Mouse (Mus musculus): Measurements from ENCODE around the gene Exoc2. TPM values are rescaled to one million over a fixed set of nuclear protein-coding genes. Genes with fewer than 3 reads are reported as not detected.

The Exoc2 gene
- polyA plus RNA-seq, 1 experiment, result 10.4 TPM

DNA sequence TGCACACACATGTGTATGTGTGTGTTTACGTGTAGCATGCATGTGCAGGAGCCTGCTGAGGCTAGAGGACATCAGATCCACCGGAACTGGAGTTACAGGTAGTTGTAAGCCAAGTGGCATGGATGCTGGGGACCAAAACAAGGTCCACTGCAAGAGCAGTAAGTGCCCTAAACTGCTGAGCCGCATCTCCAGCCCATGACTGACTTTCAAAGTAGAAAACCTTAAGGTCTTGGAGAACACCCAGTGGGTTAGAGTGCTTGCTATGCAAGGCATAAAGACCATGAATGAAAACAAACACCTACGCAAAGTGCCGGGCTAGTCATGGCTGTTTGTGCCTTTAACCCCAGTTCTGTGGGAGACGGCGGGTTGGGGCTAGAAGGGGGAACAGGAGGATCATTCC is 147.4 kb downstream of the Exoc2 start:
- Histone ChIP-seq H3K4me3 (replicated peaks; ENCODE audit: control insufficient read depth, low read depth, low read length) (no peak overlapping the region), H3K27ac (ENCODE audit: control insufficient read depth, insufficient read depth, low read depth, low read length, poor library complexity) (no peak overlapping the region), H3K4me1 (ENCODE audit: control insufficient read depth, insufficient read depth, low read length) (no peaks in the 10 kb centered on the region; the same call in none of the 2 replicates)
- TF ChIP-seq CTCF (IDR thresholded peaks at IDR 0.05; ENCODE audit: control insufficient read depth, insufficient read depth, low read length) (no peak), POLR2A (IDR thresholded peaks at IDR 0.05; ENCODE audit: borderline replicate concordance, control insufficient read depth, low read depth, low read length) (no peak)
- 91% methylated on average over 7 of the region's 7 CpGs for WGBS

DNA sequence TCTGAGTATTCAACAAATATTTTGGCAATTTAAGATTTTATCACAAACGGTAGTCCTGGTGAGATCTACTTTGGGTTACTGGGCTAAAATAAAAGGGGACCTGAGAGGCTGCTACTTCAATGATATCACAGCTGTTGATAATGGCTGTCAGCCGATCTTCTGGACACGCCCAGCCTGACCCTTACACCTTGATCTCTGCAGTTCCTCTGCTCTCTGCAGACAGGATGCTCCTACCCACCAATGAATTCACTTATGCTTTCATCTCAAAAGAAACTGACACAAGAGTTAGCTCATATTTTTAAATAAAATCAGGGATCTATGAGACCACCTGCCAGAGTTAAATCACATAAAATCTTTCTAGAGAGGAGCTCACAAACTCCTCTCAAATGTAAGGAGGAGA is 149.0 kb downstream of the Exoc2 start:
- no peaks in the 10 kb centered on the region; the same call in none of the 2 replicates for H3K4me1 ChIP-seq (ENCODE audit: control insufficient read depth, insufficient read depth, low read length)
- no peak overlapping the region for H3K4me3 ChIP-seq (replicated peaks; ENCODE audit: control insufficient read depth, low read depth, low read length)
- WGBS, result 80% methylated on average over 3 of the region's 3 CpGs
- TF ChIP-seq CTCF (IDR thresholded peaks at IDR 0.05; ENCODE audit: control insufficient read depth, insufficient read depth, low read length), result no peak
- TF ChIP-seq POLR2A (IDR thresholded peaks at IDR 0.05; ENCODE audit: borderline replicate concordance, control insufficient read depth, low read depth, low read length), result no peak
- H3K27ac ChIP-seq (ENCODE audit: control insufficient read depth, insufficient read depth, low read depth, low read length, poor library complexity), result no peak overlapping the region

DNA sequence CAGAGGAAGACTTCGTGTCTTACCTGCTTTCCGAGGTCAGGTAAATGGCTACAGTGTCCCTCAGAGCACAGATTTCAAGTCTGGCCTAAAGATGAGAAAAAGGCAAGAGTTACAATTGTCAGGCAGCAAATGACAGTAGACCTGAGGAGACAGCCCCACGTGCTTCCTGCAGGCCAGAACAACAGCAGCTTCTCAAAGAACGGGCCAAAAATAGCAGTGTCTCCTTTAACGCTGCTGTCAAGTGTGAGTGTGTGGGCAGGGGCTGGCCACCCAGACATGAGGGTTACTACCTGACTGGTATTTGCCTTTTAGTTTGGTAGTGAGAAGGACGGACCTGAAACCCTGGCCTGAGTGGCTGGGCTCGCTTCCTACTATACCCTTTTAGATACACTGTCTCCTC is 153.3 kb downstream of the Exoc2 start:
- Histone ChIP-seq H3K4me1 (ENCODE audit: control insufficient read depth, insufficient read depth, low read length) (no peaks in the 10 kb centered on the region; the same call in none of the 2 replicates), H3K27ac (ENCODE audit: control insufficient read depth, insufficient read depth, low read depth, low read length, poor library complexity) (0 out of 2 replicates have a peak overlapping the region, but pooled peaks have one; percentile 4), H3K4me3 (replicated peaks; ENCODE audit: control insufficient read depth, low read depth, low read length) (no peak overlapping the region)
- WGBS, result 62% methylated on average over 7 of the region's 7 CpGs
- TF ChIP-seq CTCF (IDR thresholded peaks at IDR 0.05; ENCODE audit: control insufficient read depth, insufficient read depth, low read length) (no peak), POLR2A (IDR thresholded peaks at IDR 0.05; ENCODE audit: borderline replicate concordance, control insufficient read depth, low read depth, low read length) (no peak)

DNA sequence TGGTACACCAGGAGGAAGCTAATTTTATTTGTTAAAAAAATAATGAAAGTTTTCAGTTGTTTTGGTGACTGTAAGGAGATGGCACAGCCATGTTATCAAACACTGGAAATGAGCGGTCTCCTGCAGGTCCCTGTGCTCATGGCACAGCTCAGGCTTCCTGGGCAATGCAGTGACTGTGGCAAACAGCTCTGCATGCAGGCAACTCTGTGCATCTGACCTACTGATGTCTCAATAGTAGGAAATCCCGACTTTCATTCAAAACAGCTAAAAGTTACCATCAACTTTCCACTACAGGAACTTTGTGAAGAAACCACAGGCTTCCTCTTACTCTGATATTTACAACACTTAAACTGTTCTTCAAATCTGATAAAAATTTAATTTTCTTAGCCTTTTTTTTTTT is 154.0 kb downstream of the Exoc2 start:
- 10% methylated on average over 2 of the region's 2 CpGs for WGBS
- H3K4me3 ChIP-seq (replicated peaks; ENCODE audit: control insufficient read depth, low read depth, low read length), result no peak overlapping the region
- TF ChIP-seq CTCF (IDR thresholded peaks at IDR 0.05; ENCODE audit: control insufficient read depth, insufficient read depth, low read length), result no peak
- no peak for TF ChIP-seq POLR2A (IDR thresholded peaks at IDR 0.05; ENCODE audit: borderline replicate concordance, control insufficient read depth, low read depth, low read length)
- H3K4me1 ChIP-seq (ENCODE audit: control insufficient read depth, insufficient read depth, low read length), result no peaks in the 10 kb centered on the region; the same call in 1 of the 2 replicates
- no peak overlapping the region for H3K27ac ChIP-seq (ENCODE audit: control insufficient read depth, insufficient read depth, low read depth, low read length, poor library complexity)

DNA sequence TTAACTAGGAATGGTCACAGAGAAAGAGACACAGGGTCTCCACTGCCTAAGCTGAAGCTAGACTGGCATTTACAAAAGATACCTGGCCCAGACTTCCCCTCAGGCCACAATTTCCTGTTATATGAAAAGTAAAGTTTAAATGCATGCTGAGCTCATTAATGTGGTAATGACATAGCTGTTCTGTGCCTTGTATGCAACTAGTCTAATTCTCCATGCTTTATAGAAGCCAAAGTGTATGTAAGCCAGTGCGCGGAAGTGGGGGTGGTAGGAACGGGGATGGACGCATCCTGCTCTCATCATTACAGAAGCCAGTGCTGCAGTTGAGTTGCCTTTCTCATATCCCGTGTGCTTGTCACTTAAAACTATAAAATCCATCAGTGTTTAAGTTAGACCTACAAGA is 156.5 kb downstream of the Exoc2 start:
- Histone ChIP-seq H3K27ac (ENCODE audit: control insufficient read depth, insufficient read depth, low read depth, low read length, poor library complexity) (no peak overlapping the region), H3K4me3 (replicated peaks; ENCODE audit: control insufficient read depth, low read depth, low read length) (no peak overlapping the region), H3K4me1 (ENCODE audit: control insufficient read depth, insufficient read depth, low read length) (no peaks in the 10 kb centered on the region; the same call in 1 of the 2 replicates)
- no peak for TF ChIP-seq POLR2A (IDR thresholded peaks at IDR 0.05; ENCODE audit: borderline replicate concordance, control insufficient read depth, low read depth, low read length)
- 66% methylated on average over 5 of the region's 5 CpGs for WGBS

DNA sequence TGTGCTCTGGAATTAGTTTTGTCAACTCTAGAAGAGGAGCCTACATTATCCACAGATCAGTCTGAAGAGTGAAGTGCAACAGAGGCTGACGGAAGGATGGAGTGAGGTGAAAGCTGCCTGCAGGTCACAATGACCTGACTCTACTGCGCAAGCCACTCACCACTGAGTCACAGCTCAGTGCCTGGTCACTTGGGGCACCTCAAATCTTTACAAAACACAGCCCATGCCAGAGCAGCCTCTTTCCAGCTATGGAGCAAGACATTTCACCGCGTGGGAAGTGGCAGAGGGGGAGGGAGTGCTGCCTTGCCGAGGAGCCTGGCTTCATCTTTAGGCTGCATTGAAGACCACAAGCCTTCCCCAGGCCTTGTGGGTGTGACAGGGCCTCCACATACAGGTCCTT is 159.6 kb downstream of the Exoc2 start:
- Histone ChIP-seq H3K4me1 (ENCODE audit: control insufficient read depth, insufficient read depth, low read length) (no peaks in the 10 kb centered on the region; the same call in 1 of the 2 replicates), H3K4me3 (replicated peaks; ENCODE audit: control insufficient read depth, low read depth, low read length) (no peak overlapping the region), H3K27ac (ENCODE audit: control insufficient read depth, insufficient read depth, low read depth, low read length, poor library complexity) (no peak overlapping the region)
- WGBS, result 59% methylated on average over 5 of the region's 5 CpGs
- no peak for TF ChIP-seq CTCF (IDR thresholded peaks at IDR 0.05; ENCODE audit: control insufficient read depth, insufficient read depth, low read length)
- no peak for TF ChIP-seq POLR2A (IDR thresholded peaks at IDR 0.05; ENCODE audit: borderline replicate concordance, control insufficient read depth, low read depth, low read length)

DNA sequence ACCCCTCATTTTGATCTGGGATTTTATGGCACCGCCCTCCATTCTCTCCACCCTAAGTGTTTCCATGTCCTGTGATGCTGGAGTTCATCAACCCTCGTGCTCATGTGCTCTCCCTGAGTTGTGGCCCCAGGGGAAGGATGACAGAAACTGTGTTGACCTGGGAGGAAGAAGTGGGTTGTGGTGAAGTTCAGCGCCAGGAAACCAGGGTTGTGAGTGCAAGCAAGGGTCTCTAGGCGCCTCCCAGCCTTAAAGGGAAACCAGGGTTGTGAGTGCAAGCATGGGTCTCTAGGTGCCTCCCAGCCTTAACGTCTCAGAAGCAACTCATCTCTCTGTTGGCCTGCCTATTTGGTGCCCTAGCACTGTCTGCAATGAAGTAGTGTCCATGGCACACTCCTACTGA is 160.4 kb downstream of the Exoc2 start:
- WGBS, result 23% methylated on average over 5 of the region's 5 CpGs
- H3K4me1 ChIP-seq (ENCODE audit: control insufficient read depth, insufficient read depth, low read length), result no peaks in the 10 kb centered on the region; the same call in 1 of the 2 replicates
- H3K4me3 ChIP-seq (replicated peaks; ENCODE audit: control insufficient read depth, low read depth, low read length), result no peak overlapping the region
- H3K27ac ChIP-seq (ENCODE audit: control insufficient read depth, insufficient read depth, low read depth, low read length, poor library complexity), result no peak overlapping the region
- TF ChIP-seq POLR2A (IDR thresholded peaks at IDR 0.05; ENCODE audit: borderline replicate concordance, control insufficient read depth, low read depth, low read length) (no peak), CTCF (IDR thresholded peaks at IDR 0.05; ENCODE audit: control insufficient read depth, insufficient read depth, low read length) (no peak)

DNA sequence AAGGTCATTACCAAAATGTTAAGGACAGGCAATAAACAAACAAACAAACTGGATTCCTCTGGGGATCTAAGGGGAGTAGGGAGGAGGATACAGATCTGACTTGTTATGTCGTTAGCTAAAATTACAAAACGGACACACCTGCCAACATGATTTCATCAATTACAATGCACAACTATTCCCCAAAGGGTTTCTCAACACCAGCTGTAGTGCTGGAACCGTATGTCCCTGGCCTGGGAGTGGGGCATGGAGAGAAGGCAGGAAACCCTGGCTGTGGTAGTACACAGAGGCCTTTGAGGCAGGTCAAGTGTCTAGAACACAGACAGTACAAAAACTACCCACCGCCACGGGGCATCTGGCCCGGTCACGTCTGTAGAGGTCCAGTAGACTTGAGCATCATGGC is 164.7 kb downstream of the Exoc2 start:
- Histone ChIP-seq H3K4me3 (replicated peaks; ENCODE audit: control insufficient read depth, low read depth, low read length) (no peak overlapping the region), H3K27ac (ENCODE audit: control insufficient read depth, insufficient read depth, low read depth, low read length, poor library complexity) (no peak overlapping the region), H3K4me1 (ENCODE audit: control insufficient read depth, insufficient read depth, low read length) (no peaks in the 10 kb centered on the region)
- no peak for TF ChIP-seq CTCF (IDR thresholded peaks at IDR 0.05; ENCODE audit: control insufficient read depth, insufficient read depth, low read length)
- TF ChIP-seq POLR2A (IDR thresholded peaks at IDR 0.05; ENCODE audit: borderline replicate concordance, control insufficient read depth, low read depth, low read length), result no peak
- 76% methylated on average over 7 of the region's 7 CpGs for WGBS

DNA sequence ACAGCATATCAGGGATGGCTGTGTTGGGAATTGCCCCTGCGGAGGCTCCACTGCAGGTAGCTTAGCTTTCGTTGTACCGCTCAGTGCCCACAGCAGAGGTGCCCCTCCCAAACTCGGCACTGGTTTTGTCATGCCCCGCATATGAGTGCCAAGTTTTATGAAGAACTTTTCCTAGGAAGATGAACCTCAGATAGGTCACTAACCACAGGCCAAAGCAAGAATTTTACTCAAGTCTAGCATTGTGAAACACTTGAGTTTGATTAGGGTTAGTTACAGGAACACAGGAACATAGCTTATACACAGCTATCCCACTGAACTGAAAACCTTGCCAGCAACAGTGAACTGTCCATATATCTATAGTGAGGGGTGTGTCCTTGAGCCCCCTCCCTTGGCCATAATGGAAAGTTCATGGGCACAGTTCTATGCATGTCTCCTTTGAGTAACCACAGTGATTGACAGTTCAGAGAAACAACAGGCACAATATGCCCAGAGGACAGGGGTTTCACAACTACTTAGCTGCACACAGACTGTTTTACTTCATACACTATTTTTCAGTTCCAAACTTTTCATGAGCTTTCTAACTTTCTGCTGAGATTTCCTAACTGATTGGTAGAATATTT is 171.4 kb downstream of the Exoc2 start:
- 79% methylated on average over 5 of the region's 5 CpGs for WGBS
- Histone ChIP-seq H3K4me1 (ENCODE audit: control insufficient read depth, insufficient read depth, low read length) (no peaks in the 10 kb centered on the region; the same call in none of the 2 replicates), H3K4me3 (replicated peaks; ENCODE audit: control insufficient read depth, low read depth, low read length) (no peak overlapping the region), H3K27ac (ENCODE audit: control insufficient read depth, insufficient read depth, low read depth, low read length, poor library complexity) (no peak overlapping the region)
- TF ChIP-seq POLR2A (IDR thresholded peaks at IDR 0.05; ENCODE audit: borderline replicate concordance, control insufficient read depth, low read depth, low read length) (no peak), CTCF (IDR thresholded peaks at IDR 0.05; ENCODE audit: control insufficient read depth, insufficient read depth, low read length) (no peak)

Data from bone marrow, adult 2 months (tissue).